Mouse (Mus musculus) myocyte (in vitro differentiated cells): ENCODE data around the gene Ubr7.

Source experiments
- CEBPB ChIP-seq: IDR thresholded peaks from 2 replicates; pipeline ENCODE4 v1.6.1; 2011; ENCODE audit warnings: mild to moderate bottlenecking, moderate library complexity; ENCODE audit not compliant: poor library complexity, insufficient read depth, severe bottlenecking
- E2F4 ChIP-seq: IDR thresholded peaks from one replicate; pipeline ENCODE4 v1.6.1; 2011; ENCODE audit warnings: mild to moderate bottlenecking, control low read depth, moderate library complexity; ENCODE audit not compliant: insufficient read depth
- MAX ChIP-seq: IDR thresholded peaks from one replicate; pipeline ENCODE4 v1.6.1; 2011; ENCODE audit warnings: low read depth, mild to moderate bottlenecking, control low read depth
- MYOG ChIP-seq, 3 experiments: IDR thresholded peaks; one replicate each; pipeline ENCODE4 v1.6.1; 2011; ENCODE audit warnings: control low read depth in 2 of 3, low read depth in 2 of 3, mild to moderate bottlenecking in 2 of 3; ENCODE audit not compliant: insufficient read length in 2 of 3, control insufficient read depth in 1 of 3, insufficient read depth in 1 of 3
- POLR2A ChIP-seq: IDR thresholded peaks from one replicate; pipeline ENCODE4 v1.6.1; 2011; ENCODE audit warnings: low read depth, mild to moderate bottlenecking, control low read depth, moderate library complexity; ENCODE audit not compliant: insufficient read length
- POLR2AphosphoS2 ChIP-seq: IDR thresholded peaks from one replicate; pipeline ENCODE4 v1.6.1; 2011; ENCODE audit warnings: low read depth, control low read depth; ENCODE audit not compliant: insufficient read length
- REST ChIP-seq: IDR thresholded peaks from one replicate; pipeline ENCODE4 v1.6.1; 2011; ENCODE audit warnings: mild to moderate bottlenecking, control low read depth, moderate library complexity; ENCODE audit not compliant: insufficient read depth, insufficient read length
- SRF ChIP-seq: IDR thresholded peaks from one replicate; pipeline ENCODE4 v1.6.1; 2011; ENCODE audit warnings: low read depth; ENCODE audit not compliant: control insufficient read depth, insufficient read length
- TCF12 ChIP-seq: IDR thresholded peaks from one replicate; pipeline ENCODE4 v1.6.1; 2011; ENCODE audit warnings: mild to moderate bottlenecking, control low read depth; ENCODE audit not compliant: poor library complexity, insufficient read depth, severe bottlenecking
- TCF3 ChIP-seq: IDR thresholded peaks from one replicate; pipeline ENCODE4 v1.6.1; 2011; ENCODE audit warnings: low read depth, control low read depth; ENCODE audit not compliant: insufficient read length
- USF1 ChIP-seq: IDR thresholded peaks from one replicate; pipeline ENCODE4 v1.6.1; 2011; ENCODE audit warnings: low read depth, mild to moderate bottlenecking, control low read depth, moderate library complexity

DNA sequence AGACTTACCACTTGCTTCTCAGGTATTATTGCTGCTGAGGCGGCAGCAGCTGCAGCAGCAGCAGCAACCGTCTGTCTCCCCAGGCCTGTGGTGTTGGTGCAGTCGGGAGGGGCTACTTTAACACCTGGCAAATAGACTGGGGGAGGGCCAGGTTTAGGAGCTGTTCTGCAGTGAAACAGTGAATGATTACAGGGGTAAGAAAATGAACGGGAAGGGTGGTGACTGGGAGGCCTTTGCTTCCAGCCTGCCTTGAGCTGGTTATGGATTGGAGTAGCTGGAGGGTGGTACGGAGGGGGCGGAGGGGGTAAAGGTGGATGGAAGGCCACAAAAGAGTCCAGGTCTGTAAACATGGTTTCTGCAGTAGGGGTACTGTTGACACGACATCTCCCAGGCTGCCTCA lies 30.2 kb downstream of the Ubr7 start:
- TF ChIP-seq MAX = no peak
- no peak for TF ChIP-seq POLR2A
- no peak for TF ChIP-seq POLR2AphosphoS2
- no peak for TF ChIP-seq TCF12
- TF ChIP-seq E2F4 = no peak
- no peak for TF ChIP-seq USF1
- no peak for TF ChIP-seq REST
- no peak for TF ChIP-seq MYOG (IDR thresholded peaks at IDR 0.05; ENCODE audit: control insufficient read depth in 1 of 3, insufficient read depth in 1 of 3, insufficient read length in 2 of 3, low read depth in 2 of 3)
- no peak for TF ChIP-seq SRF
- no peak for TF ChIP-seq CEBPB
- TF ChIP-seq TCF3 = no peak
